Mouse (Mus musculus): Measurements from ENCODE around the gene Gm28048. TPM values are rescaled to one million over a fixed set of nuclear protein-coding genes. Genes with fewer than 3 reads are reported as not detected.

Gm28048 gene
- polyA plus RNA-seq, 2 experiments, result 2.8 to 6.8 TPM

DNA sequence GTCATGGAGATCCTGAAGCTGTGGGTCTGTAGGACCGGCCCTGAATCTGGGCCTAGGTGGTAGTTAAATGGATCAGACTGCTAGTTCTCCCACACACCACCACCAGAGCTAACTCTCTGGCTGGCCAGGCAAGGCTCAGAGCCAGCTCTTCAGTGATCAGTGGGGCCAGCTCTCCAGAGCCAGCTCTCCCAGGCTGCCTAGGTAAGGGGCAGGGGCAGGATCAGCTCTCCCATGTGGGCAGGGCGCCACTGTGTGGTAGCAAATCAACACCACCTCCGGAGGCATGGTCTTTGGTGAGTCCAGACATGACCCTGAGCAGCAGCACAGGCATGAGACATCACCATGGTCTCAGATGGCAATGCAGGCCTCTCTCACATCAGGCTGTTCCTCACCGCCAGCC is 25.1 kb downstream of the Gm28048 start:
- no peaks in the 10 kb centered on the region for H3K9me3 ChIP-seq (ENCODE audit: control insufficient read depth, low read length)
- no peaks in the 10 kb centered on the region for H3K36me3 ChIP-seq (replicated peaks; ENCODE audit: control insufficient read depth, insufficient read depth, low read depth)
- H3K27ac ChIP-seq, result no peak overlapping the region
- no peaks in the 10 kb centered on the region for H3K27me3 ChIP-seq (ENCODE audit: control insufficient read depth, insufficient read depth, low read length)
- H3K4me3 ChIP-seq (ENCODE audit: insufficient read depth in 1 of 2, low read depth in 2 of 2, low read length in 2 of 2), result no peak overlapping the region
- H3K4me1 ChIP-seq (replicated peaks; ENCODE audit: control insufficient read depth in 2 of 2, insufficient read depth in 2 of 2, low read length in 1 of 2), result no peaks in the 10 kb centered on the region
- no peak overlapping the region for H3K9ac ChIP-seq (replicated peaks)
- TF ChIP-seq EP300 (IDR thresholded peaks at IDR 0.05; ENCODE audit: low read depth), result no peak
- peak; percentile 82 for TF ChIP-seq CTCF (IDR thresholded peaks at IDR 0.05; ENCODE audit: low read depth)
- DNase-seq (ENCODE audit: low read depth in 3 of 3, low spot score in 3 of 3), result no peak
- 58% methylated on average over 4 of the region's 4 CpGs for WGBS (ENCODE audit: insufficient replicate concordance)
- H3K4me2 ChIP-seq (ENCODE audit: low read depth), result no peak overlapping the region
- ATAC-seq (ENCODE audit: insufficient read depth), result 0 out of 2 replicates have a peak, but pooled peaks have one; percentile 33

DNA sequence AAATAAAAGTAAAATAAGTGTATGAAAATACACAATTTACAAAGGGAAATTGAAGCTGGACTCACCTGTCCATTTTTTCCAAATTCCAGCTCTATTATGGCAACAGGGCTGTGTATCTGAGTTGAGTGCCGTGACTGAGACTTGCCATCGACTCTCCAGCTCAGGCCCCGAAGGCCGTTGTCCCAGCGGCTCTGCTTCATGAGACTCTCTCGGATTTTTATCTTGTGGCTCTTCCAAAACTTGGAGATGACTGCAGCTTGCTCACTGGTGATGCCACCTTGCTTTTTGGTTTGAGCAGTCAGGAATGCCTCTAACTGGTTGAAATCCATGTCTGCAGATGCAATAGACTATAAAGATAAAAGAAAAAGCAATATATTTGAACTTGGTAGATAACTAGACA is 25.5 kb downstream of the Gm28048 start:
- TF ChIP-seq CTCF (IDR thresholded peaks at IDR 0.05; ENCODE audit: low read depth) (no peak), EP300 (IDR thresholded peaks at IDR 0.05; ENCODE audit: low read depth) (no peak)
- WGBS (ENCODE audit: insufficient replicate concordance), result 82% methylated on average over 6 of the region's 6 CpGs
- H3K36me3 ChIP-seq (replicated peaks; ENCODE audit: control insufficient read depth, insufficient read depth, low read depth), result no peaks in the 10 kb centered on the region
- H3K4me1 ChIP-seq (replicated peaks; ENCODE audit: control insufficient read depth in 2 of 2, insufficient read depth in 2 of 2, low read length in 1 of 2), result no peaks in the 10 kb centered on the region
- H3K27ac ChIP-seq, result no peak overlapping the region
- ATAC-seq (ENCODE audit: insufficient read depth), result no peak
- H3K9ac ChIP-seq (replicated peaks), result no peak overlapping the region
- H3K4me3 ChIP-seq (ENCODE audit: insufficient read depth in 1 of 2, low read depth in 2 of 2, low read length in 2 of 2), result no peak overlapping the region
- DNase-seq (ENCODE audit: low read depth in 3 of 3, low spot score in 3 of 3), result no peak
- H3K27me3 ChIP-seq (ENCODE audit: control insufficient read depth, insufficient read depth, low read length), result no peaks in the 10 kb centered on the region
- H3K4me2 ChIP-seq (ENCODE audit: low read depth), result no peak overlapping the region
- no peaks in the 10 kb centered on the region for H3K9me3 ChIP-seq (ENCODE audit: control insufficient read depth, low read length)

DNA sequence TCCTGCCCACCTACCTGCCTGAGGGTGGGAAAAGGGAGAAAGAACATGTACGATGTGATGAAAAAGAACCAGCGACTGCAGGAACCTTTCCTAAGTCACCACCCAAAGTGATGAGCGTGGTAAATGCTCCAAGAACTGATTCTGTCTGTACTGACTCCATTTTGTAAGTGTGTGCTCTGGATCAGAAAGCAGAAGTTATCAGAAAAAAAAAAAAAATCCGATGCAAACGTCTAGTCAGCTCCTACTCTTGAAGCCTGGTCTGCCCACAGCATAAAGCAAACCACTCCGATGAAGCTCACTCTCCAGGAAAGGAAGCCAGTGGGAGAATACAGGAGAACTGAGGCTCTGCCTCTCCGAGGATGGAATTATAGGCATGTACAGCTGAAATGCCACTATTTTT is 29.2 kb downstream of the Gm28048 start:
- H3K9ac ChIP-seq (replicated peaks), result no peak overlapping the region
- H3K4me2 ChIP-seq (ENCODE audit: low read depth), result no peak overlapping the region
- no peak overlapping the region for H3K27ac ChIP-seq
- no peaks in the 10 kb centered on the region for H3K9me3 ChIP-seq (ENCODE audit: control insufficient read depth, low read length)
- no peak for ATAC-seq (ENCODE audit: insufficient read depth)
- TF ChIP-seq CTCF (IDR thresholded peaks at IDR 0.05; ENCODE audit: low read depth), result no peak
- no peak for TF ChIP-seq EP300 (IDR thresholded peaks at IDR 0.05; ENCODE audit: low read depth)
- H3K4me1 ChIP-seq (replicated peaks; ENCODE audit: control insufficient read depth in 2 of 2, insufficient read depth in 2 of 2, low read length in 1 of 2), result peaks cover 2% of the 10 kb centered on the region in 2 experiments; a peak in 3 of 4 replicates
- no peak overlapping the region for H3K4me3 ChIP-seq (ENCODE audit: insufficient read depth in 1 of 2, low read depth in 2 of 2, low read length in 2 of 2)
- no peaks in the 10 kb centered on the region for H3K36me3 ChIP-seq (replicated peaks; ENCODE audit: control insufficient read depth, insufficient read depth, low read depth)
- no peaks in the 10 kb centered on the region for H3K27me3 ChIP-seq (ENCODE audit: control insufficient read depth, insufficient read depth, low read length)
- 64% methylated on average over 7 of the region's 7 CpGs for WGBS (ENCODE audit: insufficient replicate concordance)
- DNase-seq (ENCODE audit: low read depth in 3 of 3, low spot score in 3 of 3), result no peak

DNA sequence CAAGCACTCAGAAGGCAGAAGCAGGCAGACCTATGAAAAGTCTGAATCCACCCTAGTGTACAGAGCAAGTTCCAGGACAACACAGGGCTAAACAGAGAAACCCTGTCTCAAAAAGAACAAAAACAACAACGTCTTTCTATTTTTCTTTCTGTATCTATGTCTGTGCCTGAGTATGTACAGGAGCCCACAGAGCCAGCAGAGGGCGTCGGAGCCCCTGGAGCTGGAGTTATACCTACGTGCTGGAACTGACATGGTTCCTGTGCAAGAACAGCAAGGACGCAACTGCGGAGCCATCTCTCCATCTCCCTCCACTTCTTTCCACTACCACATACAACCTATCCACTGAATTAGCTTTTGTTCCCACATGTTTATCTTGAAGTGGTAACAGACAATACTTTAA is 31.8 kb downstream of the Gm28048 start:
- WGBS (ENCODE audit: insufficient replicate concordance), result 82% methylated on average over 6 of the region's 6 CpGs
- H3K4me3 ChIP-seq (ENCODE audit: insufficient read depth in 1 of 2, low read depth in 2 of 2, low read length in 2 of 2), result no peak overlapping the region
- no peaks in the 10 kb centered on the region for H3K27me3 ChIP-seq (ENCODE audit: control insufficient read depth, insufficient read depth, low read length)
- H3K9me3 ChIP-seq (ENCODE audit: control insufficient read depth, low read length), result no peaks in the 10 kb centered on the region
- H3K27ac ChIP-seq, result no peak overlapping the region
- DNase-seq (ENCODE audit: low read depth in 3 of 3, low spot score in 3 of 3), result no peak
- no peak overlapping the region for H3K4me2 ChIP-seq (ENCODE audit: low read depth)
- ATAC-seq (ENCODE audit: insufficient read depth), result no peak
- no peaks in the 10 kb centered on the region for H3K36me3 ChIP-seq (replicated peaks; ENCODE audit: control insufficient read depth, insufficient read depth, low read depth)
- peaks cover 2% of the 10 kb centered on the region in 2 experiments; a peak in 3 of 4 replicates for H3K4me1 ChIP-seq (replicated peaks; ENCODE audit: control insufficient read depth in 2 of 2, insufficient read depth in 2 of 2, low read length in 1 of 2)
- H3K9ac ChIP-seq (replicated peaks), result no peak overlapping the region
- no peak for TF ChIP-seq EP300 (IDR thresholded peaks at IDR 0.05; ENCODE audit: low read depth)
- TF ChIP-seq CTCF (IDR thresholded peaks at IDR 0.05; ENCODE audit: low read depth), result peak; percentile 53

DNA sequence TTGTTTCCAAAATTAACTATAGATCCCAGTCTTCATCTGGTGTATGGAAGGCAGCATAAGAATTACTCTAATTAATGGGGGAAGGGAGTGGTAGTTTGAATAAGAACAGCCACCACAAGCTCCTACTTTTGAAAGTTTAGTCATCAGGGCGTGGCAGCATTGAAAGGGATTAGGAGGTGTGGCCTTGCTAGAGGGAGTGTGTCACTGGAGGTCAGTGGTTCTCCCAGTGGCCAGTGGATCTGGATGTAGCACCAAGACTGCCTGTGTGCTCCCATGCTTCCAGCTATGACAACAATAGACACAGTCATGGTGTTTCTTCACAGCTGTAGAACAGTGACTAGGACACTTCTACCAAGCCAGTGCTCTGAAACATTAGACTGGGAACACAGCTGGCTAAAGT is 32.8 kb downstream of the Gm28048 start:
- H3K9ac ChIP-seq (replicated peaks), result no peak overlapping the region
- 74% methylated on average over 1 of the region's 1 CpGs for WGBS (ENCODE audit: insufficient replicate concordance)

More for the DNA sequence above, 32.8 kb downstream of the Gm28048 start:
- Histone ChIP-seq H3K4me3 (ENCODE audit: insufficient read depth in 1 of 2, low read depth in 2 of 2, low read length in 2 of 2) (no peak overlapping the region), H3K9me3 (ENCODE audit: control insufficient read depth, low read length) (no peaks in the 10 kb centered on the region), H3K4me1 (replicated peaks; ENCODE audit: control insufficient read depth in 2 of 2, insufficient read depth in 2 of 2, low read length in 1 of 2) (peaks cover 2 to 3% of the 10 kb centered on the region in 2 experiments; a peak in 3 of 4 replicates), H3K4me2 (ENCODE audit: low read depth) (no peak overlapping the region), H3K27me3 (ENCODE audit: control insufficient read depth, insufficient read depth, low read length) (no peaks in the 10 kb centered on the region), H3K27ac (no peak overlapping the region), H3K36me3 (replicated peaks; ENCODE audit: control insufficient read depth, insufficient read depth, low read depth) (no peaks in the 10 kb centered on the region)
- TF ChIP-seq EP300 (IDR thresholded peaks at IDR 0.05; ENCODE audit: low read depth), result no peak
- TF ChIP-seq CTCF (IDR thresholded peaks at IDR 0.05; ENCODE audit: low read depth), result no peak
- DNase-seq (ENCODE audit: low read depth in 3 of 3, low spot score in 3 of 3) (no peak), ATAC-seq (ENCODE audit: insufficient read depth) (no peak)

All from liver, embryonic 14.5 days (tissue).